19 mouse cellular contexts compared by ENCODE assay signal in genomic region chr17:30978556-30978955, GRCm38 (mm10). TPM values are rescaled to one million over a fixed set of nuclear protein-coding genes. Genes with fewer than 3 reads are reported as not detected.
"Had no signal": no experiment of that assay in that cellular context is flagged by ENCODE, and none has a peak within 500 bp of the region (broad histone marks: within the 10 kb centered on the region; RNA-seq: fewer than 3 reads in every experiment).

No protein-coding gene starts in this region.

- ATAC-seq: lung, postnatal 0 days; midbrain, embryonic 15.5 days had no signal

- H3K9me3 ChIP-seq: limb, embryonic 12.5 days; midbrain, embryonic 15.5 days; neural tube, embryonic 13.5 days had no signal

- H3K27me3 ChIP-seq: limb, embryonic 12.5 days; midbrain, embryonic 15.5 days; neural tube, embryonic 13.5 days had no signal

- H3K4me3 ChIP-seq: limb, embryonic 12.5 days; midbrain, embryonic 15.5 days; neural tube, embryonic 13.5 days had no signal

- H3K9ac ChIP-seq: limb, embryonic 12.5 days; liver, embryonic 14.5 days; midbrain, embryonic 15.5 days; neural tube, embryonic 13.5 days had no signal

- H3K36me3 ChIP-seq: limb, embryonic 12.5 days; midbrain, embryonic 15.5 days; neural tube, embryonic 13.5 days had no signal

- DNase-seq: kidney, postnatal 14 days; layer of hippocampus, adult 9-11 months; layer of hippocampus, postnatal 36 days; lung, adult 18-20 months; lung, postnatal 4 days; retina, postnatal 1 day; right cerebral cortex, postnatal 4 days; spleen, adult 18-20 months; thymus, adult 2 months; thymus, postnatal 36 days had no signal

- H3K4me1 ChIP-seq: midbrain, embryonic 15.5 days; neural tube, embryonic 13.5 days had no signal

- H3K4me2 ChIP-seq: limb, embryonic 12.5 days; midbrain, embryonic 11.5 days; midbrain, embryonic 15.5 days; neural tube, embryonic 13.5 days had no signal

- H3K27ac ChIP-seq: limb, embryonic 12.5 days; liver, embryonic 14.5 days; midbrain, embryonic 15.5 days; neural tube, embryonic 13.5 days had no signal

RNA-seq across cellular contexts. Expression of gene Umodl1, which starts 24.1 kb away (rescaled TPM):
- total RNA-seq: liver, adult 2 months; megakaryocyte, adult 5-6 weeks had no signal
- polyA plus RNA-seq: liver, adult 2 months; lung, postnatal 0 days; midbrain, embryonic 11.5 days; midbrain, embryonic 15.5 days; neural tube, embryonic 13.5 days; stomach, embryonic 14.5 days had no signal
